8 mouse cellular contexts compared by ENCODE assay signal in genomic region chr4:22476967-22477710, GRCm38 (mm10). TPM values are rescaled to one million over a fixed set of nuclear protein-coding genes. Genes with fewer than 3 reads are reported as not detected.
A peak's percentile ranks its signal among the peaks of the same experiment; 100 is the strongest.
DNase-seq lines count a peak whose midpoint lies in the region; ATAC-seq and TF ChIP-seq lines count a peak whose summit lies in the region.

No protein-coding gene starts in this region.

- under 1% methylated on average over 23 of the region's 23 CpGs for WGBS in lung, embryonic 15.5 days
- 2% methylated on average over 23 of the region's 23 CpGs for WGBS in forebrain, postnatal 0 days
- under 1% methylated on average over 22 of the region's 23 CpGs for WGBS in neural tube, embryonic 15.5 days

- no peaks in the 10 kb centered on the region for H3K9me3 ChIP-seq in lung, embryonic 15.5 days
- no peaks in the 10 kb centered on the region for H3K9me3 ChIP-seq in forebrain, postnatal 0 days (ENCODE audit: low read length)
- no peaks in the 10 kb centered on the region for H3K9me3 ChIP-seq in neural tube, embryonic 15.5 days (replicated peaks)

- no peak overlapping the region for H3K27ac ChIP-seq in lung, embryonic 15.5 days
- H3K27ac ChIP-seq in forebrain, postnatal 0 days (ENCODE audit: low read depth, low read length) = peak overlapping the region; percentile 85
- peak overlapping the region; percentile 72 for H3K27ac ChIP-seq in neural tube, embryonic 15.5 days (replicated peaks)

- no peak overlapping the region for H3K9ac ChIP-seq in lung, embryonic 15.5 days
- H3K9ac ChIP-seq in forebrain, postnatal 0 days = peak overlapping the region; percentile 56
- H3K9ac ChIP-seq in neural tube, embryonic 15.5 days (replicated peaks) = peak overlapping the region; percentile 33

- no peaks in the 10 kb centered on the region for H3K36me3 ChIP-seq in lung, embryonic 15.5 days
- no peaks in the 10 kb centered on the region for H3K36me3 ChIP-seq in forebrain, postnatal 0 days (ENCODE audit: insufficient read depth)
- no peaks in the 10 kb centered on the region for H3K36me3 ChIP-seq in neural tube, embryonic 15.5 days

- DNase-seq in adrenal gland, adult 18-20 months (ENCODE audit: low spot score in 2 of 2) = peak; percentile 29 to 38
- no peak for DNase-seq in adrenal gland, postnatal 4 days (ENCODE audit: low spot score in 2 of 2)
- no peak for DNase-seq in lung, postnatal 36 days
- DNase-seq in forebrain, postnatal 0 days = peak; percentile 91
- DNase-seq in left cerebral cortex, postnatal 4 days = peak; percentile 76
- DNase-seq in spleen, postnatal 10 days (ENCODE audit: low spot score in 2 of 2) = no peak

- peaks cover 81% of the 10 kb centered on the region for H3K27me3 ChIP-seq in lung, embryonic 15.5 days
- H3K27me3 ChIP-seq in forebrain, postnatal 0 days (ENCODE audit: insufficient read depth, low read length) = no peaks in the 10 kb centered on the region
- 0 out of 2 replicates have a peak, but pooled peaks cover 3% of the 10 kb centered on the region for H3K27me3 ChIP-seq in neural tube, embryonic 15.5 days (replicated peaks)

- peak; percentile 64; the same call in 1 of the 2 replicates for ATAC-seq in lung, embryonic 15.5 days (ENCODE audit: borderline replicate concordance, extremely low read depth, low FRiP score, low TSS enrichment)
- ATAC-seq in forebrain, postnatal 0 days = peak; percentile 75
- ATAC-seq in neural tube, embryonic 15.5 days (ENCODE audit: low FRiP score) = peak; percentile 81

- intact Hi-C loops in left cerebral cortex, postnatal 4 days (cut with DNase I) = loop anchor here (5.0 kb wide), 3 partner anchors 345 to 1345 kb away; no protein-coding TSS in a partner anchor

- peak overlapping the region; percentile 48 for H3K4me2 ChIP-seq in lung, embryonic 15.5 days
- peak overlapping the region; percentile 94 for H3K4me2 ChIP-seq in forebrain, postnatal 0 days (ENCODE audit: low read depth)
- peak overlapping the region; percentile 73 for H3K4me2 ChIP-seq in neural tube, embryonic 15.5 days

- peak; percentile 93 for TF ChIP-seq CTCF in forebrain, postnatal 0 days (IDR thresholded peaks at IDR 0.05; ENCODE audit: low read depth)

- peak overlapping the region; percentile 24 for H3K4me3 ChIP-seq in lung, embryonic 15.5 days
- H3K4me3 ChIP-seq in forebrain, postnatal 0 days (ENCODE audit: low read depth, low read length) = peak overlapping the region; percentile 90
- H3K4me3 ChIP-seq in neural tube, embryonic 15.5 days (replicated peaks) = peak overlapping the region; percentile 43

- no peaks in the 10 kb centered on the region for H3K4me1 ChIP-seq in lung, embryonic 15.5 days
- 0 out of 2 replicates have a peak, but pooled peaks cover 4% of the 10 kb centered on the region for H3K4me1 ChIP-seq in forebrain, postnatal 0 days (ENCODE audit: insufficient read depth)
- H3K4me1 ChIP-seq in neural tube, embryonic 15.5 days = peaks cover 40% of the 10 kb centered on the region

RNA-seq across cellular contexts. Expression of gene Pou3f2, which starts 11.0 kb away (rescaled TPM):
- total RNA-seq in adrenal gland, adult 18-20 months (2021) = under 1 TPM in 1 of 2 experiments, not detected in 1; 0.07 TPM
- under 1 TPM; 0.34 to 0.51 TPM for total RNA-seq in adrenal gland, postnatal 4 days (2021)
- polyA plus RNA-seq in lung, embryonic 15.5 days (2015; fragmentation: Nextera tagmentation; extraction: Ambion mirVana) = 0.05 and 0.06 TPM in 2 replicates
- 35.2 and 35.6 TPM in 2 replicates for total RNA-seq in forebrain, postnatal 0 days (2014; rRNA removed)
- 11.4 and 13.7 TPM in 2 replicates for polyA plus RNA-seq in forebrain, postnatal 0 days (2015; fragmentation: Nextera tagmentation; extraction: Ambion mirVana)
- 10 to 100 TPM; 50.0 to 68.6 TPM for total RNA-seq in left cerebral cortex, postnatal 4 days (2021)
- 11.8 and 14.3 TPM in 2 replicates for polyA plus RNA-seq in neural tube, embryonic 15.5 days (2015; fragmentation: Nextera tagmentation; extraction: Ambion mirVana)

Comparison
In these comparisons a context has a peak if more than half of its experiments do, and no peak if none do; other contexts are left out.
1. DNase-seq: peak in adrenal gland, adult 18-20 months (2 of 2), forebrain, postnatal 0 days (single experiment) and left cerebral cortex, postnatal 4 days (single experiment); none in adrenal gland, postnatal 4 days (0 of 2), lung, postnatal 36 days (single experiment) and spleen, postnatal 10 days (0 of 2).
2. H3K4me3 ChIP-seq: peak in every context shown above with its lines; median percentile 90 in forebrain, postnatal 0 days; 43 in neural tube, embryonic 15.5 days; 24 in lung, embryonic 15.5 days.
3. RNA of gene Pou3f2, which starts 11.0 kb away (total RNA-seq): 50.0 to 68.6 TPM in left cerebral cortex, postnatal 4 days and 35.2 to 35.6 TPM in forebrain, postnatal 0 days; 0.34 to 0.51 TPM in adrenal gland, postnatal 4 days and 0.07 TPM in adrenal gland, adult 18-20 months; every median in the first group is over 10 times any median in the second.
4. Peak in every context shown above with its lines, with median percentiles within 50 percentile points of each other: ATAC-seq and H3K4me2 ChIP-seq.